In the genomic region with DNA sequence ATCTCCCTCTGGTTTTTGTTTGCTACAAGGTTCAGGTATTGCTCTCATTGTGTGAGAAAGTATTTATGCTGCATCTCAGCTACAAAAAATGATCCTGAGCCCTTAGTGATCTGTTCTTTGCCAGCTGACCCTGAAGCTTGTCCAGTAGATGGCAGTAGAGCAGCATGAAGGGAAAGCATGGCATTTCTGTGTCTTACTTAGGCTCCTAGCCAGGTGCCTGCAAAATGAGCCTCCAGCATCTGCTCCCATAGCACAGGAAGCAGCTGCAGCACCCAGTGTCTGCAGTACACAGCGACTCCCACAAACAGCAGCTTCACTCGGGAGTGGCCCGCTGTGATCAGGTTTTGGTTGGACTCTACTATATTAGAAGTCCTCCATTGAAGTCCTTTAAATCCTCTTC, we compare ENCODE assay signal across 10 mouse cellular contexts. TPM values are rescaled to one million over a fixed set of nuclear protein-coding genes. Genes with fewer than 3 reads are reported as not detected.
DNase-seq lines count a peak whose midpoint lies in the region; ATAC-seq lines count a peak whose summit lies in the region.
"Not testable (repeated sequence)": the region's sequence is repeated elsewhere in the genome, so short reads cannot be mapped to it uniquely, and the experiment has no call there.
"Had no signal": no experiment of that assay in that cellular context is flagged by ENCODE, and none has a peak within 500 bp of the region (broad histone marks: within the 10 kb centered on the region; RNA-seq: fewer than 3 reads in every experiment).

No protein-coding gene starts in this region.

- not testable (repeated sequence) for H3K9ac ChIP-seq in midbrain, embryonic 13.5 days (replicated peaks)

- not testable (repeated sequence) for H3K9me3 ChIP-seq in midbrain, embryonic 13.5 days

- H3K4me2 ChIP-seq in midbrain, embryonic 13.5 days (replicated peaks), result not testable (repeated sequence)

- not testable (repeated sequence) for H3K27me3 ChIP-seq in midbrain, embryonic 13.5 days

- peak; percentile 21 for DNase-seq in 3134 (ENCODE audit: extremely low read depth, insufficient read length, low spot score)
- DNase-seq in adrenal gland, postnatal 14 days, result peak; percentile 80
- DNase-seq in embryo, embryonic 9.5 days (ENCODE audit: extremely low spot score), result peak; percentile 68
- DNase-seq in gastrocnemius, postnatal 36 days, result peak; percentile 18 to 52
- peak; percentile 63 for DNase-seq in kidney, adult 18-20 months
- DNase-seq in left cerebral cortex, postnatal 14 days (ENCODE audit: low spot score in 2 of 2), result peak; percentile 80 to 88
- peak; percentile 41 to 68 for DNase-seq in right cerebral cortex, postnatal 36 days (ENCODE audit: low spot score in 2 of 2)

- intact Hi-C loops in gastrocnemius, postnatal 36 days (cut with DNase I), result loop anchor here (2.0 to 5.0 kb wide), 2 partner anchors 46 to 108 kb away; no protein-coding TSS in a partner anchor
- intact Hi-C loops in left cerebral cortex, postnatal 14 days (cut with DNase I), result loop anchor here (2.0 to 5.0 kb wide), 3 partner anchors 48 to 418 kb away; no protein-coding TSS in a partner anchor

- not testable (repeated sequence) for H3K4me3 ChIP-seq in midbrain, embryonic 13.5 days (replicated peaks)

- peak; percentile 76 for ATAC-seq in midbrain, embryonic 13.5 days

- not testable (repeated sequence) for H3K27ac ChIP-seq in midbrain, embryonic 13.5 days

- WGBS in midbrain, embryonic 13.5 days, result 3% methylated on average over 3 of the region's 3 CpGs

- H3K4me1 ChIP-seq in midbrain, embryonic 13.5 days (replicated peaks), result not testable (repeated sequence)

- H3K36me3 ChIP-seq in midbrain, embryonic 13.5 days, result not testable (repeated sequence)

RNA-seq across cellular contexts. Expression of a gene that starts 17.1 kb away (rescaled TPM):
- not detected in 2 replicates for total RNA-seq in adrenal gland, postnatal 14 days (2021)
- total RNA-seq in gastrocnemius, postnatal 36 days (2021), result not detected
- total RNA-seq in left cerebral cortex, postnatal 14 days (2021), result not detected
- not detected in 2 replicates for polyA plus RNA-seq in midbrain, embryonic 13.5 days (2015; fragmentation: Nextera tagmentation; extraction: Ambion mirVana)
- polyA plus RNA-seq: heart, embryonic 16.5 days; stomach, embryonic 14.5 days had no signal

RNA-seq across cellular contexts. Expression of a gene that starts 22.6 kb away (rescaled TPM):
- not detected in 2 replicates for total RNA-seq in adrenal gland, postnatal 14 days (2021)
- not detected for total RNA-seq in gastrocnemius, postnatal 36 days (2021)
- not detected for total RNA-seq in left cerebral cortex, postnatal 14 days (2021)
- 0.28 and 0.36 TPM in 2 replicates for polyA plus RNA-seq in midbrain, embryonic 13.5 days (2015; fragmentation: Nextera tagmentation; extraction: Ambion mirVana)
- polyA plus RNA-seq: heart, embryonic 16.5 days had no signal

RNA-seq across cellular contexts. Expression of a gene that starts 36.8 kb away (rescaled TPM):
- total RNA-seq in adrenal gland, postnatal 14 days (2021), result 15.6 and 18.4 TPM in 2 replicates
- 1 to 10 TPM; 4.0 to 5.9 TPM for total RNA-seq in gastrocnemius, postnatal 36 days (2021)
- total RNA-seq in left cerebral cortex, postnatal 14 days (2021), result 10 to 100 TPM; 20.0 to 20.2 TPM
- polyA plus RNA-seq in midbrain, embryonic 13.5 days (2015; fragmentation: Nextera tagmentation; extraction: Ambion mirVana), result 29.3 and 31.1 TPM in 2 replicates

RNA-seq across cellular contexts. Expression of a gene that starts 51.0 kb away (rescaled TPM):
- total RNA-seq in adrenal gland, postnatal 14 days (2021), result 44.2 and 47.9 TPM in 2 replicates
- 10 to 100 TPM; 34.5 to 39.6 TPM for total RNA-seq in gastrocnemius, postnatal 36 days (2021)
- 10 to 100 TPM; 43.5 to 51.3 TPM for total RNA-seq in left cerebral cortex, postnatal 14 days (2021)
- polyA plus RNA-seq in midbrain, embryonic 13.5 days (2015; fragmentation: Nextera tagmentation; extraction: Ambion mirVana), result 111 and 115 TPM in 2 replicates

RNA-seq across cellular contexts. Expression of a gene that starts 59.4 kb away (rescaled TPM):
- not detected in 2 replicates for total RNA-seq in adrenal gland, postnatal 14 days (2021)
- not detected for total RNA-seq in gastrocnemius, postnatal 36 days (2021)
- total RNA-seq in left cerebral cortex, postnatal 14 days (2021), result not detected
- not detected in 2 replicates for polyA plus RNA-seq in midbrain, embryonic 13.5 days (2015; fragmentation: Nextera tagmentation; extraction: Ambion mirVana)
- polyA plus RNA-seq: heart, embryonic 16.5 days; stomach, embryonic 14.5 days had no signal

Comparison
In these comparisons a context has a peak if more than half of its experiments do, and no peak if none do; other contexts are left out.
1. DNase-seq: peak in every context shown above with its lines; median percentile 84 in left cerebral cortex, postnatal 14 days; 80 in adrenal gland, postnatal 14 days; 68 in embryo, embryonic 9.5 days; 63 in kidney, adult 18-20 months; 54 in right cerebral cortex, postnatal 36 days; 35 in gastrocnemius, postnatal 36 days; 21 in 3134.